Mouse (Mus musculus) bone marrow macrophage, adult 2 months (primary cell): ENCODE data around the gene Fam131c. TPM values are rescaled to one million over a fixed set of nuclear protein-coding genes. Genes with fewer than 3 reads are reported as not detected.

ENCODE experiments used
- H3K27ac ChIP-seq: 2 replicates; pipeline ENCODE4 v1.5.1; 2012; ENCODE audit warnings: low read depth, low read length; ENCODE audit not compliant: insufficient read depth
- H3K4me1 ChIP-seq: 2 replicates; pipeline ENCODE4 v1.6.1; 2012; ENCODE audit warnings: low read length; ENCODE audit not compliant: control insufficient read depth, insufficient read depth
- H3K4me3 ChIP-seq: 2 replicates; pipeline ENCODE4 v1.5.1; 2012; ENCODE audit warnings: mild to moderate bottlenecking, low read length, moderate library complexity; ENCODE audit not compliant: insufficient read depth
- CTCF ChIP-seq: IDR thresholded peaks from 2 replicates; pipeline ENCODE4 v1.5.1; 2012; ENCODE audit warnings: low read depth, mild to moderate bottlenecking, low read length, moderate library complexity
- POLR2A ChIP-seq: IDR thresholded peaks from 2 replicates; pipeline ENCODE4 v1.6.1; 2012; ENCODE audit warnings: mild to moderate bottlenecking, low read depth, low read length, borderline replicate concordance
- polyA plus RNA-seq: library from polyadenylated mRNA; stranded (reverse); fragments of >200 nt; gene quantifications from 2 replicates; pipeline ENCODE4 v1.2.4, GENCODE M21; 2012; ENCODE audit not compliant: missing spikeins, insufficient read depth, insufficient read length

Gene Fam131c
- polyA plus RNA-seq, 1 experiment = not detected

DNA sequence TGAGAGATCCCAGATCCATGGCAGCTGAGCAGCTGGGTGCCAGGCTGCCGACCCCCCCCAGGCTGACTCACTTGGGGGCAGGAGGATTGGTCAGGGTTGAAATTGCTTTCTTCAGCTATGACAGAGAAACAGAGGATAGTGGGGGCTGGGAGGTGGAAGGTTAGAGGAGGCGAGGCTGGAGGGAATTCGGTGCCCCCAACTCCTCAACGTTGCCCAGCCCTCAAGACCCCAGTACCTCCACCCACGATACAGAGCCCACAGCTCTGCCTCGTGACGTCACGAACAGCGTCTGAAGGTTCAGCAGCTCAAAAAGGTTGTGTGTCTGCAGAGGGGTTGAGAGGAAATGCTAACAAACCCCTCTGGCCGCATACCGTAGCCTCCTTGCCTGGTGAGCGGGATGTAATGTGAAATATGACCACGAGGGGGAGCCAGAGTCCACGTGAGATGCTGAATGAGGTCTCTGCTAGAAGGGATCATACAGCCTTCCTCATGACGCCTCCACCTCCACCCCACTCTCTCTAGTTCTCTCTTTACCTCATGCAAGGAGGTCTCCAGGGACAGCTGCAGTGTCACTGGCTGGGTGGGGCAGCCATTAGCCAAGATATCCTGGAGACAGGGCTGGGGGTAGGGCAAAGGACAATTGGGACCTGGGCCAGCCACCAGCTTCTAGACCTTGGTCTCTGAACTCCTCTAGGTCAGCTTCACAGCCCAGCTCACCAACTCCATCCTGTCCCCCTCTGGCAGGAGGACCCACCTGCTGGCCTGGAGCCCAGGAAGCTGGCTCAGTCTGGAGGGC is 36.7 kb downstream of the Fam131c start:
- Histone ChIP-seq H3K27ac (no peak overlapping the region), H3K4me1 (peaks cover 2% of the 10 kb centered on the region; the same call in 1 of the 2 replicates), H3K4me3 (no peak overlapping the region)
- TF ChIP-seq CTCF (peak; percentile 69; the same call in 1 of the 2 replicates), POLR2A (no peak)

DNA sequence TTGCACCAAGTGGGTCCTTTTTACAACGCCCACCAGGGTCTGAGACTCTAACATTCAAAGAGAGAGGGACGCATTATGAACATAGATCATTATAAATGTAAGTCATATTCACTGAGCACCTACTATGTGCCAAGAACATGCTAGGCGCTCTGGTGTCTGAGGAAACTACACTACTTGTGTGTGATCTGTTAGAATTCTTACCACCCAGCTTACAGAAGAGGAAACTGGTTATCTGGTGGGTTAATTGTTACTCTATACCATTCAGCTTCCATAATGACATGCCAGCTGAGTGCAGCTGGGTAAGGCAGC is 37.2 kb downstream of the Fam131c start:
- Histone ChIP-seq H3K27ac (no peak overlapping the region), H3K4me3 (no peak overlapping the region), H3K4me1 (peaks cover 2% of the 10 kb centered on the region; the same call in 1 of the 2 replicates)
- TF ChIP-seq POLR2A = no peak
- TF ChIP-seq CTCF = no peak

DNA sequence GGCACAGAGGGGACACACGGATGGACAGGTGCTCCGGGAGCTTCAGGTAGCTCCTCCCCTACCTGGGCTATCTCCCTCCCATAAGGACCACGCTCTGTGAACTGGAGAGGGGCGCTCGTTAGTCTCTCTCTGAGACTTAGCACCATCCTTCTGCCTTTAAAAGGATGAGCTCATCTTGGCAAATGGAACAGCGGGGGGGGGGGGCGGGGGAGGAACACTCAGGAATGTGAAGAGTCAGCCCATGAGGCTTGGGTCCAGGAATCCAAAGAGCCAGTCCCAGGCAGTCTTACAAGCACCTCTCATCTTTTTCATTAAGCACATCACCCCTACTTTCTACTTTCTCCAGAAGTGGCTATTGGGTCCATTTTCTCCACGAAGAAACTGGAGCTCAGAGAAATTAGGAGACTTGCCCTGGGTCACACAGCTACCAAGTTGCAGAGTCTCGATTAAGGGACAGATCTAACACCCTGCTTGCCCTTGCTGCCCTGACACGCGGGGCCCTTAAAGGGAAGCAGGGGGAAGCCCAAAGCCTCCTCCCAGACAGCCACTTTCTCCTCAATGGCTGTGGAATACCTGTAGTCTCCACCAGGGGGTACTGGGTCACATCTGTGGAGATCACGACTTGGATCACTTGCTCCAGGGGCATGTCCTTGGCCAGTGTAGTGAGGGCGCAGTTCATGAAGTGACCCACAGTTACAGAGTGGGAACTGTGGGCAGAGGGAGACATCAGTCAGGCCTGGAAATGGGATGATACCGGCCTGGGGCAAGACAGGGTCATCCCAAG is 38.7 kb downstream of the Fam131c start:
- H3K27ac ChIP-seq = no peak overlapping the region
- peaks cover 2% of the 10 kb centered on the region; the same call in 1 of the 2 replicates for H3K4me1 ChIP-seq
- H3K4me3 ChIP-seq = no peak overlapping the region
- peak; percentile 41; the same call in 1 of the 2 replicates for TF ChIP-seq CTCF
- TF ChIP-seq POLR2A = no peak

DNA sequence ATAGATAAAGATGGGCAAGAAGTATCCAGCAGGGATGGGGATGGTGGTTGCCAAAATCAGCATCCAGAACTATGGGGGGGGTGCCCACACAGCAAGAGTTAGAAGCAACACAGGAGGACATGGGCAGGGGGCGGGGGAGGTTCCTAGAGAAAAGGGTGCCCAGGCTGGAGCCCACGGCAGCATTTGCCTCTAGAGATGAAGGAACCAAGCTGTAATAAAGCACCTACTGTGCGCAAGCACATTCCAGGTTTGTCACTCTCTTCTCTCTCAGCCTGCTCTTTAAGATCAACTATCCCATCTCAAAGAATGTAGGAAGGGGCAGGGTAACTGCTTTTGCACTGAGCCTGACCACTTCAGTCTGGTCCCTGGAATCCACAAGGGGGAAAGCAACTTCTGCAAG is 40.6 kb downstream of the Fam131c start:
- TF ChIP-seq POLR2A = no peak
- TF ChIP-seq CTCF = no peak
- no peak overlapping the region for H3K4me3 ChIP-seq
- no peak overlapping the region for H3K27ac ChIP-seq
- peaks cover 5% of the 10 kb centered on the region for H3K4me1 ChIP-seq

DNA sequence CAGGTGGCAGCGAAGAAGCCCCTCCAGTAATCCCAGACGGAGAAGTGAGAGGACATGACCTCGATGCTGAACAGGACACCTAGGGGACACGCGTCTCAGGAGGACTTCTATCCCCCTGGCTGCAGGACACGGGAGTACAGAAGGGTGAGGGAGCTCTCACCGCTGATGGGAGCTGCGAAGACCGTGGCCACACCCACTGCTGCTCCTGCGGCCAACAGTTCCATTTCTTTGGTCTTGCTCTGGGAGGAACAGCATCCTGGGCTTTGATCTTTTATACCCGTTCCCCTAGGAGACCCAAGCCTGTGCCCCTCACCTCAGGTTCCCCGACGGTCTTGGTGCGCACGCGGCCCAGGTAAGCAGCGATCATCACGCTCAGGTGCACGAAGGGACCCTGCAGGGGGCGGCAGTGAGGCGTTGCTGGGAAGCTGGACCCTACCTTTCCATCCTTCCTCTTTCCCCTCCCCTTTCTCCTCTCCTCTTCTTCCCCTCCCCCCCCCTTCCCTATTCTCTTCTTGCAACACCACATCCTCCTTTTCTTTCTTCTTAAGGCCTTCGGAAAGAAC is 43.5 kb downstream of the Fam131c start:
- TF ChIP-seq POLR2A = no peak
- peak; percentile 21; the same call in 1 of the 2 replicates for TF ChIP-seq CTCF
- no peak overlapping the region for H3K4me3 ChIP-seq
- no peak overlapping the region for H3K27ac ChIP-seq

DNA sequence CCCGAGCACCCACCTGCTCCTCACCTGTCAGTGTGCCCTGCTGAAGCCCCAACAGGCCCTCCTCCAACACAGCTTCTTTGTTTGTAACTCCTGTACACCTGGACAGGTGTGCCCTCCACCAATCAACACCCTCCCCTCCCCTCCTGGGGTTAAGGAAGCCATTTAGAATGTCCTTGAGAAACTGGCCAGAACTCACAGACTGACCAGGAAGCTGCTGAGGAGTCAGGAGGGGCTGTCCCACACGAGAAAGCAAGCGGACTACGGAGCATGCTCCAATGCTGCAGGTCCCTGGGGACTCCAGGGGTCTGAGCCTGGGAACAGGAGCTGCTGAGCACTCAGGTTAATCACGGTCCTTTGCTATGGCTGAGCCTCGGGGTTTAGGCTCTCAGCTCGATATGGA is 47.9 kb downstream of the Fam131c start, which contains the start of gene Clcnkb:
Clcnkb (minus strand) TSS at position 91 of the 400 bp plus-strand sequence.
- H3K27ac ChIP-seq = no peak within 1 kb of the TSS
- H3K4me3 ChIP-seq = no peak within 1 kb of the TSS
- H3K4me1 ChIP-seq = peaks cover 19% of the 10 kb centered on the region
- no peak for TF ChIP-seq CTCF
- TF ChIP-seq POLR2A = no peak

More for the DNA sequence above, 43.5 kb downstream of the Fam131c start:
- peaks cover 5% of the 10 kb centered on the region for H3K4me1 ChIP-seq

DNA sequence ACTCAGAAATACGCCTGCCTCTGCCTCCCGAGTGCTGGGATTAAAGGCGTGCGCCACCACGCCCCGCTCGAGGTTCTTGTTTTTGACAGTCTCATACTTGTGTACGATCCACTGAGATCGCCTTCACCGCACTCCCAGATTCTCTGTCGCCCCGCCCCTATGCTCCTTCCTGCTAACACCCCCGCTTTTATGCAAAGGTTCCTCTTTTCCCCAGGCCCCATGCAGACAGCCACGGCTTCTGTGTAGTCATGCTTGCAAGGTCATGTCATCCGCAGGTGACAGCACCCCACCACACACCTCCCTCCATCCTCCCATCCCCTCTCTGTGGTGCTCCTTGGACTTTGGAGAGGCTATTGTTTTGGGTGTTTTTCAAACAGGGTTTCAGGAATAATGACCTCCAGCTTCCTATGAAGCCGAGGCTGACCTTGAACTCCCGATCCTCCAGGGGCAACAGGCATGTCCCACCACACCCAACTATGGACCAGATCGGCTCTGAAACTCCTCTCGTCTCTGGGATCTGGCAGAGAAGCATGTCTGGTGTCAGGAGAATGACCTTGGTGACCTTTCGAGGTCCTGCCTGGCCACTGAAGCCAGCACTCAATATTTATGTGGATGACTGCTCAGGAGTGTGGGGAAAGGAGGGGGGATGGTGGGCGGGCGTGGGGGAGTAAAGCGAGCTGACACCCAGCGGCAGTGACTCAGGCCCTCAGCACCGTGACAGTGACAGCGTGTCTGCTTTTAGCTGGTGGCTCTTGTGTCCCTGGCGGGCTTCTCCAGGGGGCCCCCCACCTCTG is 51.6 kb downstream of the Fam131c start:
- TF ChIP-seq CTCF (no peak), POLR2A (no peak)
- H3K4me3 ChIP-seq = 0 out of 2 replicates have a peak overlapping the region, but pooled peaks have one; percentile 3
- H3K4me1 ChIP-seq = peaks cover 31% of the 10 kb centered on the region
- H3K27ac ChIP-seq = peak overlapping the region; percentile 76

DNA sequence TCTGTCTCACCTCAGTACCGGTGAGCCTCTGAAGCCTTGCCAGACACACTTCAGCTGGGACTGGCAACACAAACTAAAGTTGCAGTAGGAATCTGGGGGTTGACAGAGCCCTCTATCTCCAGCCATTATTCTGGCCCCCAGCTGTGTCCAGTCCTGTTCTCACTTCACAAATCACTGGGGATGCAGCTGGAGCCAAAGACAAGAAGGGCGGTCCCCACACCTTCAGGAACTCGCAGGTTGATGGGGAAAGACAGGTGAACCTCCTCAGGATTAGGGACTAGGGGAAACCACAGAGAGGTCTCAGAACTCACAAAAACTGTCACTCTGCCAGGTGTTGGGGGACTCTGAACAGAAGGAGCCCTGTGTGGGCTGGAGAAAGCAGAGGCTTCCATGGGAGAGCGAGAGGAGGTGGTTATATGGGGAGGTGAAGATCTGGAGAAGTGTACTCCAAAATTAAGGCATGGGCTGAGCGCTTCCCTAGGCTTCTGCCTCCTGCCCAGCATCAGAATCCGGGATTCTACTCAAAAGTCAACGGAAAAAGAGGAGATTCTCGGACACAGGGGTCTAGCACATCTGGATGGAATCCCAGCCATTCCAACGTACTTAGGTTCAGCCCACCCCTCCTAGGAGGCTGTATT is 52.3 kb downstream of the Fam131c start, which contains the start of gene Hspb7:
Hspb7 (plus strand) TSS at position 588 of the 638 bp plus-strand sequence.
- Histone ChIP-seq H3K4me1 (peaks cover 36% of the 10 kb centered on the region), H3K27ac (peak within 1 kb of the TSS; percentile 76), H3K4me3 (0 out of 2 replicates have a peak within 1 kb of the TSS, but pooled peaks have one; percentile 3)
- TF ChIP-seq POLR2A = no peak
- TF ChIP-seq CTCF = no peak

DNA sequence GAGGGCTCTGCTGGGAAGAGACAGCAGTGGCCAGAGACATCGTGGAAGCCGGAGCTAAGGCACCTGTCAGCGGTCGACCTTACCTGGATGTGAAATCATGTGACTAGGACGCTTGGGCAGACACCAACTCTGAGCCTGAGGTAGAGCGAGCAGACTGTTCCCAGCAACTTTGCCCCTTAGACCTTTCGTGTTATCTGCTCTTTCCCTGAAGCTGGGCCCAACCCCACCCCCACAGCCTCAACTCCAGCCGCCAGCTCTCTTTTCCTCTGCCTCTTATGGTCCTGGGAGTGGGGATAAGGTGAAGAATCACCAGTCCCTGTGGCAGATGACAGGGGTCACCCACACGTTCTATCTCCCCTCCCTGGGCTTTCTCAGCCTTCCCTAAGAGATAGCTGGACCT is 52.9 kb downstream of the Fam131c start:
- Histone ChIP-seq H3K4me1 (peaks cover 36% of the 10 kb centered on the region), H3K27ac (no peak overlapping the region), H3K4me3 (no peak overlapping the region)
- TF ChIP-seq CTCF (no peak), POLR2A (no peak)

DNA sequence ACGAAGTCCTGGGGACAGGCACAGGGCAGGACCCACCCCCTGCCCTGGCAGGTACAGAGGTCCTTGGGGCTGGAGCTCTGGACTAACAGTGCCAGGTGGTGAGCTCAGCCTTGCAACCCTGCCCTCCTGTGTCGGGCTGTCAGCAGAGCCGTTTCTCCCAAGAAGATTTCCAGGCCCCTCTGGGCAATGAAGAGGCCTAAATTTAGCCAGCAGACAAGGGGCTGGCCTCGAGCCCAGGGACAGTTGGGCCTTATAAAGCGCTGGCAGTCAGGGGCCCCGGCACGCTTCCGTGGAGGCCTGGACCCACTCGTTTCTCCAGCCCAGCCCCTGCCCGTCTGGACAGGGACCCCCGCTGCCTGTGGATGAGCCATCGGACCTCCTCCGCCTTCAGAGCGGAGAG is 53.4 kb downstream of the Fam131c start:
- Histone ChIP-seq H3K4me1 (peaks cover 39% of the 10 kb centered on the region), H3K4me3 (no peak overlapping the region), H3K27ac (no peak overlapping the region)
- no peak for TF ChIP-seq POLR2A
- no peak for TF ChIP-seq CTCF
